Mouse (Mus musculus) MEL (cell line): ENCODE data around the gene Gm28374. TPM values are rescaled to one million over a fixed set of nuclear protein-coding genes. Genes with fewer than 3 reads are reported as not detected.

ENCODE experiments used
- DNase-seq: peaks from one replicate; pipeline ENCODE4 v3.0.0; 2011; ENCODE audit warnings: low read depth, low spot score
- H3K27ac ChIP-seq: 2 replicates; pipeline ENCODE4 v1.5.1; 2012; ENCODE audit warnings: low read depth, mild to moderate bottlenecking, control low read depth, low read length, moderate library complexity; ENCODE audit not compliant: control insufficient read depth
- H3K27me3 ChIP-seq, 2 experiments: fragments of 150-350 bp in 1 of 2; sonication (generic) in 1 of 2; 2 replicates each; pipeline ENCODE4 v1.6.1; 2012; ENCODE audit warnings: low read length in 2 of 2, mild to moderate bottlenecking in 2 of 2, improper control_type of control experiment in 1 of 2, moderate library complexity in 1 of 2; ENCODE audit not compliant: insufficient read depth in 2 of 2, control insufficient read depth in 1 of 2
- H3K36me3 ChIP-seq, 2 experiments: 2 replicates each; pipeline ENCODE4 v1.6.1; 2012 to 2014; ENCODE audit warnings: low read length in 2 of 2, improper control_type of control experiment in 1 of 2, inconsistent platforms in 1 of 2, mild to moderate bottlenecking in 1 of 2; ENCODE audit not compliant: insufficient read depth in 2 of 2, control insufficient read depth in 1 of 2
- H3K4me1 ChIP-seq, 2 experiments: fragments of 150-350 bp in 1 of 2; sonication (generic) in 1 of 2; 2 replicates each; pipeline ENCODE4 v1.6.1; 2012; ENCODE audit warnings: low read length in 2 of 2, improper control_type of control experiment in 1 of 2, mild to moderate bottlenecking in 1 of 2; ENCODE audit not compliant: insufficient read depth in 2 of 2, control insufficient read depth in 1 of 2
- H3K4me3 ChIP-seq, 2 experiments: fragments of 150-350 bp in 1 of 2; sonication (generic) in 1 of 2; 2 replicates each; pipeline ENCODE4 v1.5.1; 2012; ENCODE audit warnings: low read depth in 2 of 2, low read length in 2 of 2, mild to moderate bottlenecking in 2 of 2, moderate library complexity in 2 of 2, control low read depth in 1 of 2, improper control_type of control experiment in 1 of 2; ENCODE audit not compliant: control insufficient read depth in 1 of 2, insufficient read depth in 1 of 2
- H3K79me2 ChIP-seq: 2 replicates; pipeline ENCODE4 v1.6.1; 2012; ENCODE audit warnings: mild to moderate bottlenecking, low read length, moderate library complexity; ENCODE audit not compliant: control insufficient read depth, poor library complexity, insufficient read depth
- H3K9ac ChIP-seq: 2 replicates; pipeline ENCODE4 v1.6.1; 2012; ENCODE audit warnings: low read depth, mild to moderate bottlenecking, control low read depth, low read length, moderate library complexity; ENCODE audit not compliant: control insufficient read depth, poor library complexity, severe bottlenecking
- H3K9me3 ChIP-seq: fragments of 150-350 bp; sonication (generic); replicated peaks from 2 replicates; pipeline ENCODE4 v1.6.1; 2012; ENCODE audit warnings: mild to moderate bottlenecking, low read length, improper control_type of control experiment, moderate library complexity; ENCODE audit not compliant: insufficient read depth
- BHLHE40 ChIP-seq: IDR thresholded peaks from 2 replicates; pipeline ENCODE4 v1.6.1; 2012; ENCODE audit warnings: low read depth, mild to moderate bottlenecking, inconsistent platforms, low read length, improper control_type of control experiment, borderline replicate concordance
- ELF1 ChIP-seq: IDR thresholded peaks from 2 replicates; pipeline ENCODE4 v1.6.1; 2014; ENCODE audit warnings: low read depth, mild to moderate bottlenecking, inconsistent platforms, low read length, improper control_type of control experiment, moderate library complexity
- KAT2A ChIP-seq: conservative IDR thresholded peaks from 2 replicates; pipeline ENCODE4 v1.6.1; 2012; ENCODE audit warnings: low read depth, low read length, improper control_type of control experiment, inconsistent platforms
- MAX ChIP-seq: IDR thresholded peaks from 2 replicates; pipeline ENCODE4 v1.6.1; 2011; ENCODE audit warnings: low read length, improper control_type of control experiment
- MEF2A ChIP-seq: IDR thresholded peaks from 2 replicates; pipeline ENCODE4 v1.6.1; 2014; ENCODE audit warnings: low read depth, mild to moderate bottlenecking, inconsistent platforms, low read length, improper control_type of control experiment; ENCODE audit not compliant: poor library complexity, insufficient replicate concordance, severe bottlenecking; ENCODE audit errors: extremely low read depth
- MXI1 ChIP-seq: IDR thresholded peaks from 2 replicates; pipeline ENCODE4 v1.6.1; 2011; ENCODE audit warnings: mild to moderate bottlenecking, low read depth, low read length, improper control_type of control experiment
- NELFE ChIP-seq: IDR thresholded peaks from 2 replicates; pipeline ENCODE4 v1.6.1; 2011; ENCODE audit warnings: low read depth, low read length, improper control_type of control experiment
- NRF1 ChIP-seq: IDR thresholded peaks from 2 replicates; pipeline ENCODE4 v1.6.1; 2014; ENCODE audit warnings: low read depth, mild to moderate bottlenecking, inconsistent platforms, low read length, improper control_type of control experiment, moderate library complexity; ENCODE audit not compliant: poor library complexity, insufficient read depth, severe bottlenecking
- POLR2AphosphoS5 ChIP-seq: IDR thresholded peaks from 2 replicates; pipeline ENCODE4 v1.6.1; 2012; ENCODE audit warnings: low read depth, borderline replicate concordance, mild to moderate bottlenecking, inconsistent platforms, low read length, moderate library complexity, mixed read lengths
- RAD21 ChIP-seq: IDR thresholded peaks from 2 replicates; pipeline ENCODE4 v1.6.1; 2011; ENCODE audit warnings: mild to moderate bottlenecking, low read depth, low read length, improper control_type of control experiment
- RCOR1 ChIP-seq: IDR thresholded peaks from 2 replicates; pipeline ENCODE4 v1.6.1; 2012; ENCODE audit warnings: low read depth, mild to moderate bottlenecking, inconsistent platforms, low read length, improper control_type of control experiment
- SIN3A ChIP-seq: IDR thresholded peaks from 2 replicates; pipeline ENCODE4 v1.6.1; 2012; ENCODE audit warnings: low read length, improper control_type of control experiment, inconsistent platforms
- USF1 ChIP-seq: IDR thresholded peaks from 2 replicates; pipeline ENCODE4 v1.6.1; 2014; ENCODE audit warnings: low read depth, mild to moderate bottlenecking, inconsistent platforms, low read length, improper control_type of control experiment, moderate library complexity
- USF2 ChIP-seq, 2 experiments: IDR thresholded peaks; 2 replicates each; pipeline ENCODE4 v1.6.1; 2011 to 2012; ENCODE audit warnings: improper control_type of control experiment in 2 of 2, low read length in 2 of 2, borderline replicate concordance in 1 of 2, inconsistent platforms in 1 of 2, low read depth in 1 of 2, mild to moderate bottlenecking in 1 of 2; ENCODE audit not compliant: insufficient read depth in 1 of 2
- ZMIZ1 ChIP-seq: IDR thresholded peaks from 2 replicates; pipeline ENCODE4 v1.6.1; 2012; ENCODE audit warnings: low read depth, mild to moderate bottlenecking, inconsistent platforms, low read length, improper control_type of control experiment, moderate library complexity
- ZNF384 ChIP-seq: IDR thresholded peaks from 2 replicates; pipeline ENCODE4 v1.6.1; 2012; ENCODE audit warnings: low read depth, mild to moderate bottlenecking, inconsistent platforms, low read length, improper control_type of control experiment
- polyA plus RNA-seq, 2 experiments: library from polyadenylated mRNA; stranded (reverse) in 1 of 2; unstranded in 1 of 2; fragments of >175 nt in 1 of 2; fragments of >200 nt in 1 of 2; gene quantifications; 2 replicates each; pipeline versions ENCODE4 v1.2.1 to v1.2.4; 2012; ENCODE audit warnings: low replicate concordance in 2 of 2, low read depth in 1 of 2; ENCODE audit not compliant: insufficient read length in 2 of 2, insufficient read depth in 1 of 2, missing spikeins in 1 of 2
- total RNA-seq: library from RNA; depleted of rRNA; stranded (reverse); fragments of 300-350 nt; gene quantifications from 2 replicates; pipeline ENCODE4 v1.2.3, GENCODE M21; 2012

The Gm28374 gene
- total and polyA plus RNA-seq, 3 experiments = 0.42 to 0.46 TPM; not detected in 1

GRCm38 (mm10) chr19:6061021-6061533, 21.0 kb downstream of the Gm28374 start, which contains the start of gene Znhit2 (continued):
- TF ChIP-seq USF2 (IDR thresholded peaks at IDR 0.05; ENCODE audit: borderline replicate concordance in 1 of 2, insufficient read depth in 1 of 2, low read depth in 1 of 2, low read length in 2 of 2) = no peak

DNA sequence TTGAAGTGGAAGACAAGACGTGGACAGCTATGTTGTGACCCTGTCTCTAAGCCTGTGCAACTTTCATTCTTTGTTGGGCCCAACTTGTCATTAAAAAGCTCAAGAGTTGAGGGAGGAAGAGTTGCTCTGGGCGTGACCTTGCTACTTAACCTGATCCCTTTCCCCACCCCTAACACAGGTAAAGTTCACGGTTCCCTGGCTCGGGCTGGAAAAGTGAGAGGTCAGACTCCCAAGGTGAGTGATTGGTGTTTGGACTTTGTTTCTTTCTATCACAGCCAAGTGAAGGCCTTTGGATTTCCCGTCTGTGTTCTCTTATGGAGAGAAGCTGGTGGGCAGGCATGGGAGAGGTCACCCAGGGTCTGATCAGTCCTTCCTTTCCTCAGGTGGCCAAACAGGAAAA, 23.1 kb downstream of the Gm28374 start:
- H3K27me3 ChIP-seq = no peaks in the 10 kb centered on the region
- no peaks in the 10 kb centered on the region for H3K9me3 ChIP-seq
- DNase-seq = peak; percentile 32
- peak overlapping the region; percentile 81 to 85 for H3K4me3 ChIP-seq
- peaks cover 4 to 23% of the 10 kb centered on the region in 2 experiments; a peak in 3 of 4 replicates for H3K36me3 ChIP-seq
- peak overlapping the region; percentile 67 for H3K27ac ChIP-seq
- peaks cover 49% of the 10 kb centered on the region for H3K79me2 ChIP-seq
- TF ChIP-seq ZNF384 (no peak), USF1 (no peak), NRF1 (no peak), RAD21 (no peak), BHLHE40 (no peak), ZMIZ1 (no peak), MEF2A (no peak), SIN3A (no peak), KAT2A (no peak), POLR2AphosphoS5 (no peak)
- peaks cover 0 to 16% of the 10 kb centered on the region in 2 experiments; a peak in 1 of 4 replicates for H3K4me1 ChIP-seq
- H3K9ac ChIP-seq = peak overlapping the region; percentile 95

DNA sequence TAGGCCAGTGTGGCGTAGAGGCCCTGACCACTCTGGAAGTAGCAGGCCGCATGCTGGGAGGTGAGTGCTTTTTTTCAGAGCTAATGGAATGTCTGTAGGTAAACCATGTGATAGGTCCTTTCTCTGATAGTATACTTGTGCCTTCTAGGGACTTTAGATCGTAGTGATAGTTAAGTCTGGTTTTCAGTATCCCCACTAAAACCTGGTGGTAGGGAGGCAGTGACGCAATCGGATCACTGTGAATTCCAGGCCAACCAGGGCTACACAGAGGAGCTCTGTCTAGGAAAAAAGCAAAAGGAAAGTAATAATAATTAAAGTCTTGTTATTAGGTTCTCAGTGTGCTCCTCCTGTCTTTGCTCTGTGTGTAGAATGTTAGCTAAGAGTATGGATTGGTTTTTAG, 23.5 kb downstream of the Gm28374 start:
- peaks cover 0 to 16% of the 10 kb centered on the region in 2 experiments; a peak in 1 of 4 replicates for H3K4me1 ChIP-seq
- TF ChIP-seq RCOR1 = no peak
- TF ChIP-seq SIN3A = peak; percentile 2; the same call in 1 of the 2 replicates
- TF ChIP-seq NELFE = no peak
- TF ChIP-seq ELF1 = no peak
- no peak for TF ChIP-seq MXI1
- TF ChIP-seq MAX = no peak
- no peak for TF ChIP-seq BHLHE40
- TF ChIP-seq USF1 = no peak
- TF ChIP-seq, all 39 proteins: peak for 1
- Histone ChIP-seq H3K27me3 (no peaks in the 10 kb centered on the region), H3K9ac (peak overlapping the region; percentile 95), H3K9me3 (no peaks in the 10 kb centered on the region), H3K4me3 (peak overlapping the region; percentile 81 to 85), H3K79me2 (peaks cover 49% of the 10 kb centered on the region), H3K36me3 (peaks cover 4 to 23% of the 10 kb centered on the region in 2 experiments; a peak in 3 of 4 replicates), H3K27ac (peak overlapping the region; percentile 67)
- peak; percentile 39 for DNase-seq
